Mouse (Mus musculus): Measurements from ENCODE around the gene Mettl23. TPM values are rescaled to one million over a fixed set of nuclear protein-coding genes. Genes with fewer than 3 reads are reported as not detected.

Mettl23 gene
- polyA plus RNA-seq, 1 experiment, result 30.9 TPM

GRCm38 (mm10) chr11:116864444-116864843, 21.4 kb downstream of the Mettl23 start:
- no peak for DNase-seq (ENCODE audit: low read depth in 1 of 2, low spot score in 2 of 2)
- H3K27ac ChIP-seq (ENCODE audit: insufficient read depth, low read length), result no peak overlapping the region
- no peaks in the 10 kb centered on the region for H3K27me3 ChIP-seq (ENCODE audit: control insufficient read depth, insufficient read depth, low read length)
- peaks cover 13% of the 10 kb centered on the region for H3K36me3 ChIP-seq (ENCODE audit: control insufficient read depth, insufficient read depth, low read length)
- TF ChIP-seq CTCF (IDR thresholded peaks at IDR 0.05; ENCODE audit: extremely low read depth, insufficient read depth, insufficient read length, insufficient replicate concordance) (no peak), POLR2A (IDR thresholded peaks at IDR 0.05; ENCODE audit: low read depth, low read length) (no peak)
- H3K4me3 ChIP-seq (ENCODE audit: extremely low read depth, insufficient read depth, insufficient read length), result no peak overlapping the region
- WGBS, result 88% methylated on average over 10 of the region's 10 CpGs
- H3K4me1 ChIP-seq (ENCODE audit: control insufficient read depth, insufficient read depth, insufficient read length), result no peaks in the 10 kb centered on the region

DNA sequence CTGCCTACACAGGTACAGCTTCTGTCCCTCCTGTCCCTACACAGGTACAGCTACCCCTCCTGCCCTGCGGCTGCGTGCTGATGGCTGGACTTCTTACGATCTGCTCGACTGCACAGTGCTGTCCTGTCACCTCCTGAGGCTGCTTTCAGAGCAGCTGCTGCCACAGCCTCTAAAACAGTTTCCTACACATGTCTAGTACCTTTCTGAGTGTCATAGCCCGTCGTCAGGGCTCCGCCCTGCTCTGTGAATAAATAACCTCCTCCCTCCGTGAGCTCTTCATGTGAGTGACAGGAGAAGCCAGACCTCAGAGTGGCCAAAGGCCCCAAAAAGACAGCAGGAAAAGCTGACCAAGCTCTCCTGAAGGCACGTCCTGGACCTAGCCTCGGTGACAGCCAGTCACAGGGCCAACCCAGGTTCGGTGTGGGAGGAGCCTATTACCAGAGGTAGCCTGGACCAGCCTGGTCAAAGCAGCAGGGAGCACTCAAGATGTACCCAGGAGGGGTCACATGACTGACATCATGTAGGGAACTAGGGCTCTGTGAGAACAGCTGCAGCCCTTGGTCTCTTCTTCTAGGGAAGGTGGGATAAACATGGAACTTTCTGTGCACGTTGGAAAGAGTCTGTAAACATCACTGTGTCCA, 23.0 kb downstream of the Mettl23 start:
- Histone ChIP-seq H3K36me3 (ENCODE audit: control insufficient read depth, insufficient read depth, low read length) (peaks cover 12% of the 10 kb centered on the region), H3K27ac (ENCODE audit: insufficient read depth, low read length) (no peak overlapping the region), H3K4me1 (ENCODE audit: control insufficient read depth, insufficient read depth, insufficient read length) (no peaks in the 10 kb centered on the region), H3K4me3 (ENCODE audit: extremely low read depth, insufficient read depth, insufficient read length) (no peak overlapping the region), H3K27me3 (ENCODE audit: control insufficient read depth, insufficient read depth, low read length) (no peaks in the 10 kb centered on the region)
- no peak for DNase-seq (ENCODE audit: low read depth in 1 of 2, low spot score in 2 of 2)
- WGBS, result 89% methylated on average over 12 of the region's 12 CpGs
- TF ChIP-seq POLR2A (IDR thresholded peaks at IDR 0.05; ENCODE audit: low read depth, low read length) (no peak), CTCF (IDR thresholded peaks at IDR 0.05; ENCODE audit: extremely low read depth, insufficient read depth, insufficient read length, insufficient replicate concordance) (no peak)

- 60% methylated on average over 3 of the region's 3 CpGs for WGBS
- peaks cover 20% of the 10 kb centered on the region for H3K36me3 ChIP-seq (ENCODE audit: control insufficient read depth, insufficient read depth, low read length)
These were observed 25.1 kb downstream of the Mettl23 start for GRCm38 (mm10) chr11:116868129-116868528.

DNA sequence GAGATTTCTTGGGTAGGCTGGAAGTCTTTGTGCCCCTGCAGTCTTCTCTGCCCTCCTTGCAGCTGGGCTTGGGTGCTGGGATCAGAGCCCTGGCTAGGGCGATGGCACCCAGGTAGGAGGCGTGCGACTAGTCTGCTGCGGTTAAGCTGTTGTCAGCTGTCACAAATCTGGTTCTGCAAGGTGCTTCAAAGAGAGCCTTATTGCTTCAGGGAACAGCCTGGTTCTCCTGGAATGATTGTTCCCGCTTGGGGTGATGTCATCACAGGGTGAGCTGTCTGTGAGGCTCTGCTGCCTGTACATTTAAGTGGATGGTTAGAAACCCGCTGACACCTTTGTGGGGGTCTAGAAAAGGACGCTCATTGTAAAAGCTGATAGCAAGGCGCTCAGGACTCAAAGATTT, 26.1 kb downstream of the Mettl23 start:
- Histone ChIP-seq H3K36me3 (ENCODE audit: control insufficient read depth, insufficient read depth, low read length) (peaks cover 27% of the 10 kb centered on the region), H3K4me1 (ENCODE audit: control insufficient read depth, insufficient read depth, insufficient read length) (no peaks in the 10 kb centered on the region), H3K4me3 (ENCODE audit: extremely low read depth, insufficient read depth, insufficient read length) (no peak overlapping the region), H3K27me3 (ENCODE audit: control insufficient read depth, insufficient read depth, low read length) (no peaks in the 10 kb centered on the region), H3K27ac (ENCODE audit: insufficient read depth, low read length) (no peak overlapping the region)
- TF ChIP-seq POLR2A (IDR thresholded peaks at IDR 0.05; ENCODE audit: low read depth, low read length) (no peak), CTCF (IDR thresholded peaks at IDR 0.05; ENCODE audit: extremely low read depth, insufficient read depth, insufficient read length, insufficient replicate concordance) (no peak)
- 94% methylated on average over 8 of the region's 8 CpGs for WGBS
- DNase-seq (ENCODE audit: low read depth in 1 of 2, low spot score in 2 of 2), result no peak

More at GRCm38 (mm10) chr11:116868129-116868528, 25.1 kb downstream of the Mettl23 start:
- TF ChIP-seq POLR2A (IDR thresholded peaks at IDR 0.05; ENCODE audit: low read depth, low read length) (no peak), CTCF (IDR thresholded peaks at IDR 0.05; ENCODE audit: extremely low read depth, insufficient read depth, insufficient read length, insufficient replicate concordance) (no peak)
- no peak for DNase-seq (ENCODE audit: low read depth in 1 of 2, low spot score in 2 of 2)
- H3K27ac ChIP-seq (ENCODE audit: insufficient read depth, low read length), result no peak overlapping the region
- no peaks in the 10 kb centered on the region for H3K27me3 ChIP-seq (ENCODE audit: control insufficient read depth, insufficient read depth, low read length)
- no peaks in the 10 kb centered on the region for H3K4me1 ChIP-seq (ENCODE audit: control insufficient read depth, insufficient read depth, insufficient read length)
- H3K4me3 ChIP-seq (ENCODE audit: extremely low read depth, insufficient read depth, insufficient read length), result no peak overlapping the region

DNA sequence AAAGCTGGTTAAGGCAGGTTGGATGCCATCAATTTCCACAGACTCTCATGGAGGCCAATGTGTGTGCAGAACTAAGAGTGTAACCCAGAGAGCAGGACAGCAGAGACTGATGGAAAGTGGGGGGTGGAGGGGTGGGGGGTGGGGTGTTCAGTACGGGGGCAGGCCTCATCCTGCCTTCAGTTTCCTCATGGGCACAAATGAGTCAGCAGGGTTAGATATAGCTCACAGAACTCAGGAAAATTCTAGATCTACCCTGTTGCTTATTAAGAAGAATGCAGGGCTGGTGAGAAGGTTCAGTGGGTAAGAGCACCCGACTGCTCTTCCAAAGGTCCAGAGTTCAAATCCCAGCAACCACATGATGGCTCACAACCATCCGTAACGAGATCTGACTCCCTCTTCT, 26.6 kb downstream of the Mettl23 start:
- peaks cover 30% of the 10 kb centered on the region for H3K36me3 ChIP-seq (ENCODE audit: control insufficient read depth, insufficient read depth, low read length)

GRCm38 (mm10) chr11:116871538-116871937, 28.5 kb downstream of the Mettl23 start:
- H3K36me3 ChIP-seq (ENCODE audit: control insufficient read depth, insufficient read depth, low read length), result peaks cover 26% of the 10 kb centered on the region
- no peak for TF ChIP-seq CTCF (IDR thresholded peaks at IDR 0.05; ENCODE audit: extremely low read depth, insufficient read depth, insufficient read length, insufficient replicate concordance)
- TF ChIP-seq POLR2A (IDR thresholded peaks at IDR 0.05; ENCODE audit: low read depth, low read length), result no peak
- no peak overlapping the region for H3K4me3 ChIP-seq (ENCODE audit: extremely low read depth, insufficient read depth, insufficient read length)
- H3K27me3 ChIP-seq (ENCODE audit: control insufficient read depth, insufficient read depth, low read length), result no peaks in the 10 kb centered on the region
- DNase-seq (ENCODE audit: low read depth in 1 of 2, low spot score in 2 of 2), result no peak
- no peaks in the 10 kb centered on the region for H3K4me1 ChIP-seq (ENCODE audit: control insufficient read depth, insufficient read depth, insufficient read length)
- WGBS, result 78% methylated on average over 9 of the region's 9 CpGs
- H3K27ac ChIP-seq (ENCODE audit: insufficient read depth, low read length), result no peak overlapping the region

More for the DNA sequence above, 26.6 kb downstream of the Mettl23 start:
- DNase-seq (ENCODE audit: low read depth in 1 of 2, low spot score in 2 of 2), result no peak
- Histone ChIP-seq H3K4me3 (ENCODE audit: extremely low read depth, insufficient read depth, insufficient read length) (no peak overlapping the region), H3K4me1 (ENCODE audit: control insufficient read depth, insufficient read depth, insufficient read length) (no peaks in the 10 kb centered on the region), H3K27ac (ENCODE audit: insufficient read depth, low read length) (no peak overlapping the region), H3K27me3 (ENCODE audit: control insufficient read depth, insufficient read depth, low read length) (no peaks in the 10 kb centered on the region)
- TF ChIP-seq POLR2A (IDR thresholded peaks at IDR 0.05; ENCODE audit: low read depth, low read length) (no peak), CTCF (IDR thresholded peaks at IDR 0.05; ENCODE audit: extremely low read depth, insufficient read depth, insufficient read length, insufficient replicate concordance) (no peak)
- 81% methylated on average over 4 of the region's 4 CpGs for WGBS

- Histone ChIP-seq H3K4me1 (ENCODE audit: control insufficient read depth, insufficient read depth, insufficient read length) (no peaks in the 10 kb centered on the region), H3K27me3 (ENCODE audit: control insufficient read depth, insufficient read depth, low read length) (no peaks in the 10 kb centered on the region), H3K27ac (ENCODE audit: insufficient read depth, low read length) (no peak overlapping the region), H3K4me3 (ENCODE audit: extremely low read depth, insufficient read depth, insufficient read length) (no peak overlapping the region), H3K36me3 (ENCODE audit: control insufficient read depth, insufficient read depth, low read length) (peaks cover 26% of the 10 kb centered on the region)
- no peak for DNase-seq (ENCODE audit: low read depth in 1 of 2, low spot score in 2 of 2)
- no peak for TF ChIP-seq POLR2A (IDR thresholded peaks at IDR 0.05; ENCODE audit: low read depth, low read length)
- no peak for TF ChIP-seq CTCF (IDR thresholded peaks at IDR 0.05; ENCODE audit: extremely low read depth, insufficient read depth, insufficient read length, insufficient replicate concordance)
- 95% methylated on average over 20 of the region's 20 CpGs for WGBS
These were observed 30.9 kb downstream of the Mettl23 start for GRCm38 (mm10) chr11:116873987-116874386.
